Mouse (Mus musculus) activated CD4-positive, CD25-positive, alpha-beta regulatory T cell (primary cell): ENCODE data around the gene Tspo2. TPM values are rescaled to one million over a fixed set of nuclear protein-coding genes. Genes with fewer than 3 reads are reported as not detected.

Experiments
- polyA plus RNA-seq, 2 experiments: library from polyadenylated mRNA; unstranded; fragments of 100-300 nt; shearing (Covaris generic); gene quantifications; one replicate each; pipeline ENCODE4 v1.2.1; 2017

Tspo2 gene
- polyA plus RNA-seq, result 1 to 10 TPM in 1 of 2 experiments, under 1 TPM in 1; 0.36 to 2.0 TPM

DNA sequence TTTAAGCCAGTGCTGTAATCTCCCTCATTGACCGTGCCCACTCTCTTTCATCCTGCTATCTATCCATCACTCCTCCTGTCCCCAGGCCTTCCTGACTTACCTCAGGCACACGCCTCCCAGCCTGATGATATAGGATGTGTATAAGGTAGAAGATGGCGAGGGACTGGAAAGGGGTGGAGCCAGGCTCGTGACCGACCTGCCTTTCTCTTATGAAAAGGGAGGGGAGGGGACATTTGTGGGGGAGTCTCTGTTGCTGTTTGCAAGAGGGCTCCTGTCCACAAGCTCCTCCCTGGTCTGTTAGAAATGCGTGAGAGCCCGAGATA is at the start of gene Tspo2:
Gene Tspo2, minus strand, starts transcription at position 170 of the 323 bp plus-strand sequence.

DNA sequence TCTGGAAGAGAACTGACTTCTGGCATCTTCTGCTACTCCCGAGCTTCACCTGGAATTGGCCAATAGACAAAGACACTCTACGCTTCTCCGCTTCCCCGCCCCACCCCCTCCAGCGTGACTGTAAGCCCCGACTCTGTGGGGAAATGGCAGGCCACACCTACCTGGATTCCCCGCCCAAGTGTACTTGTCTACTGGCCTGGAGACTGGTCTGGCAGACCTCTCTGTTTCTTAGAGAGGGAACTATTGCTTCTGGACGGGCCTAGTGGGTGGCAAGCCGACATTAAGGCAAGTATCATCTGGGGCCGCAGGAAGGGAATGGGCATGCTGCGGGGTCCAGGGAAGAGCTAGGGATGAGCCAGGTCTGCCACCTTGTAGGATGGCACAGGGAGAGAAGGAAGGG is 3.4 kb upstream of the Tspo2 start, which contains the start of gene Unc5cl:
Gene Unc5cl, plus strand, starts transcription at position 214 of the 400 bp plus-strand sequence.

DNA sequence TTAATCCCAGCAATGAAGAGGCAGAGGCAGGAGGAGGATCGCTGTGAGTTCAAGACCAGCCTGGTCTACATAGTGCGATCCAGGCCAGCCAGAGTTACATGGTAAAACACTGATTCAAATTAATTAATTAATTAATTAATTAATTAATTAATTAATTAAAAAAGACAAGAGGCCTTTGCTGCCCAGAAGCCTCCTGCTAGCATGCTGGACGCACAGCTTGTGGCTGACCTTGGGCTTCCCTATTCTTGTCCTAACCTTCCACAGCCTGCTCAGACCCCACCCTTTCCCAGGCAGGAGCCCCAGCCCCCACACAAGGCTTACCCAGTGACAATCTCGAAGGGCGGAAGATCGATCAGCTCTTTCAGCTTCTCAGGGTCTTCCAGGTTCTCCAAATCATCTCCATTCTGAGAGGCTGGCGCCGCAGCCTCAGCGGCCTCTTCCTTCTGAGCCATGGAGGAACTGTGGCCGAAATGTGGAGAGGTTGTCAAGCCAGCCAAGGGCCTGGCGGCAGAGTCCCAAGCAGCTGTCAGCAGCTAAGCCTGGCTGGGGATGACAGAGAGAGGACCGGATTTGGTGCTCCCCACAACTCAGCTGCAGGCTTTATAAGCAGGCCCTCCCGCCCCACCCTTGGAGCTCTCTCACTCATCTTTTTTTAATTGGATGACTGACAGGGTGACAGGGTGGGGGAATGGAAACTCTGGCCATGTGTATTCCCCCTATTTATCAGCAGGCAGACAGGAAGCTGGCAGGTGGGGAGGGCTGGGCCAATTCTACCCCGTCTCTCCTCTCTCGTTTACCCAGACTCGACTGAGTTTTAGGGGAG is 19.0 kb downstream of the Tspo2 start, which contains the start of gene Apobec2:
Gene Apobec2, minus strand, starts transcription at position 773 of the 823 bp plus-strand sequence.

DNA sequence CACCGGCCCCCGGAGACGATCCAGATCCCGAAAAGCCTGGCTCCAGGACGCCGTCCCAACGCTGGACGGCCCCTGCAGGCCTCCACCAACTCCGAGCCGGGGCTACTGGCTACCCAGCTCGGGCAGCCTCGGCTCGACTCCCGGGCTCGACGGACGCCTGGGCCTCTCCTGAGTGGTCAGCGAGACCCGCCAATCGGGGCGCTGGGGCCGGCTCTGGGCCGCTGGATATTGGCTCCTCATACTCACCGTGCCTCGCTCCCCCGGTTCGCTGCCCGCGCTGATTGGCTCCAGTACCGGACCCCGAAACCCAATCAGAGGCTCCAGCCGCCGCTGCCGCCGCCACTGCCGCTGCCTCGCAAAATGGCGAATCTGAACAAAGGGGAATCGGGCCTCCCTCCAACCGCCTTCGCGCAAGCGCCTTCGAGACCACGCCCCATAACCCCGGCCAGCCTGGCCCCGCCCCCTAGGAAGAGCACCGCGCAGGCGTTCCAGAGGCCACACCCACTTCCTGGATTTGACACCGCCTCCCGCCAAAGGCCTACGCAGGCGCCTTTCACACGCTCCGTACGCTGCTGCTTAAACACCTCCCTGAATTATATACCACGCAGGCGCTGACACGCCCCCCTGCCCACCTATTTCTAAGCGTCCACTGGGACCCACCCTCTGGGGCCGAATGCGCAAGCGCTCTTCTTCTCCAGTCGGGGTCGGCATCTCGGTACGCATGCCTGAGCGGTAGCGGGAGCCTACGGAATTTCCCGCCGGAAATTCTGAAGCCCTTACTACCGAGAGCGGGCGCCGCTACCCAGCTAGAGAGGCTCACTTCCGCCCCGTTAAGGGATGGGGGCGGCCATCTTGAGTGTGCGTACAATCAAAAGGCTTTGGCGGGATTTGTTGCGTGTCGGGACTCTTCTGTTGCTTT is 41.7 kb downstream of the Tspo2 start, which contains the start of the genes Nfya and Oard1:
Gene Nfya, minus strand, starts transcription at position 527 of the 919 bp plus-strand sequence.
Gene Oard1, plus strand, starts transcription at position 635 of the 919 bp plus-strand sequence.

Other genes starting within 250 kb of the Tspo2 start
- under 1 TPM in 1 of 2 experiments, not detected in 1; 0.07 TPM for gene Trem1, start 218.8 kb downstream of the Tspo2 start, polyA plus RNA-seq
- gene Trem3, start 203.7 kb downstream of the Tspo2 start, polyA plus RNA-seq, result not detected
- 1 to 10 TPM in 1 of 2 experiments, under 1 TPM in 1; 0.97 to 2.1 TPM for gene Treml4, start 187.2 kb downstream of the Tspo2 start, polyA plus RNA-seq
- 10 to 100 TPM; 15.6 to 38.8 TPM for gene Treml2, start 152.0 kb downstream of the Tspo2 start, polyA plus RNA-seq
- gene B430306N03Rik, start 135.4 kb downstream of the Tspo2 start, polyA plus RNA-seq, result 1 to 10 TPM; 3.0 to 4.3 TPM
- gene Trem2, start 105.1 kb downstream of the Tspo2 start, polyA plus RNA-seq, result under 1 TPM in 1 of 2 experiments, not detected in 1; 0.22 TPM
- gene Treml1, start 91.6 kb downstream of the Tspo2 start, polyA plus RNA-seq, result under 1 TPM in 1 of 2 experiments, not detected in 1; 0.42 TPM
- gene Nfya, start 41.6 kb downstream of the Tspo2 start, polyA plus RNA-seq, result 1 to 10 TPM; 4.5 to 8.6 TPM
- gene Oard1, start 41.5 kb downstream of the Tspo2 start, polyA plus RNA-seq, result 10 to 100 TPM; 57.9 to 80.4 TPM
- gene Apobec2, start 18.6 kb downstream of the Tspo2 start, polyA plus RNA-seq, result 10 to 100 TPM; 15.0 to 22.1 TPM
- gene Unc5cl, start 3.4 kb upstream of the Tspo2 start, polyA plus RNA-seq, result 10 to 100 TPM; 37.7 to 43.4 TPM